Mouse (Mus musculus): Measurements from ENCODE around the gene Wdr82.

Gene Wdr82

DNA sequence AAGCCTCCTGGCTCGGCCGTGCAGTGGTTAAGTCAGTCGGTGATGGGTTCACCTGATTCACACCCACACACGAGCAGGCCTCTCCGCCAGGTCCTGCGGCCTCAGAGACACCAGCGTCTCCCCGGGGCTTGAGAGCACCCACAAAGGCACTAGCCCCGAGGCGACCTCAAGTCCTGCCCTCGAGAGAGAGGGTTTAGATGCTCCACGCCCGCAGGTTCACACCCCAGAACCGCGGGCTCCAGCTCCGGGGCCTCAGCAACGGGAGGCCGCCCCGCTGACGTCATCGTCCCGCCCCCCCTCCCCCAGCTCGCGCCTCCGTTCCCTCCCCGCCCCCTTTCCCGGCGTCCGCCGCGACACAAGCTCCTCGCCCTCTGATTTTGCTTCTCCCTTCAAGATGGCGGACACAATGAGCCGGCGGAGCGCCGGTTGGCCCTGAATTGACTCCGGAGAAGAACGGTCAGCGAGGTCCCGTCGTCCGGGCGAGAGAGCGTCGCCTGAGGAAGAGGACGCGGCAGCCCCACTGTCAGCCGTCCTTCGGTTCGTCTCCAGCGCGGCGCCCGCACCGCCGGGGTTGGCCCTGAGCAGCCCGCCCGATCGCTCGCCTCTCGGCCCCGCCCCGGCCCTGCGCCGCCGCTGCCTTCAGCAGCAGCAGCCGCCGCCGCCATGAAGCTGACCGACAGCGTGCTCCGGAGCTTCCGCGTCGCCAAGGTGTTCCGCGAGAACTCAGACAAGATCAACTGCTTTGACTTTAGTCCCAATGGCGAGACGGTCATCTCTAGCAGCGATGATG, at the start of gene Wdr82:
Gene Wdr82, plus strand, starts transcription at position 373 of the 790 bp plus-strand sequence.
- DNase-seq: peak; percentile 95

- peak; percentile 54 for DNase-seq
Measured at GRCm38 (mm10) chr9:106123599-106123998, 47.1 kb upstream of the Wdr82 start.

- no peak for DNase-seq
Measured at GRCm38 (mm10) chr9:106126786-106127251, 43.9 kb upstream of the Wdr82 start.

DNA sequence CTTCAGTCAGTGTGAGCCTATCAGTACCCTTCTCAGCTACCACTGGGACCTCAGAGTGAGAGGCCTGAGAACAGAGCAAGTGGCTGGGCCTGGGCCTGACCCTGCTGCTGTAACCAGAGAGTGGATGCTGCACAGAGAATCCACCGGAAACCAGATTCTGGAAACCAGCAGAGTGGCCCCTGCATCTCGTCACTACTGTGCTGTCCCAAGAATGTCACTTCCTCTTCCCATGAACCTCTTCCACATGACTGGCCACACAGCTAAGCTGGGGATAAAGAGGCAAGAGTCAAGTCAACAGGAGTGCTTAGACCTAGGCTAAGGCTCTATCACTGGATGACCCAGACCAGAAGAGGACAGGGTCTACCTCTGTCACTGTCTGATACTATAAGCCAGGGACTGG, 41.7 kb upstream of the Wdr82 start:
- DNase-seq: no peak

DNA sequence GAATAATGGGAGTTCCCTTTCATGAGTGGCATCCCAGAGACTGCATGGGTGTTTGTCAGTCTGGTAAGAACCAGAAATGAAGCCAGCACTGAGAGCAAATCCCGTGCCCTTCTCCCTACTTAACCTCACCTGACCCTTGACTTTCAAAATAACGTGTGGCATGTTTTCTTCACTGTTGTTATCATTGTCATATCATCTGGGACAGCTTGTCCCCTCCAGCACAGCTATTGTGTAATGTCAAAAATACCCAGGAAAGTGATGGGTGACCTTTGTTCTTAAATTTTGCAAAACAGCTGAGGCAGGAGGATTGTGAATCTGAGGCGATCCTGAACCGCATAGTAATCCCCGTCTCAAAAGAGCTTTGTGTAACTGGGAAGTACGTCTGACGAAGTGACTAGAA, 40.5 kb upstream of the Wdr82 start:
- DNase-seq: no peak

GRCm38 (mm10) chr9:106137671-106138216, 33.0 kb upstream of the Wdr82 start:
- DNase-seq: no peak

- DNase-seq: no peak
Measured at GRCm38 (mm10) chr9:106139763-106140162, 31.0 kb upstream of the Wdr82 start.

- no peak for DNase-seq
Measured at GRCm38 (mm10) chr9:106141955-106142354, 28.8 kb upstream of the Wdr82 start.

DNA sequence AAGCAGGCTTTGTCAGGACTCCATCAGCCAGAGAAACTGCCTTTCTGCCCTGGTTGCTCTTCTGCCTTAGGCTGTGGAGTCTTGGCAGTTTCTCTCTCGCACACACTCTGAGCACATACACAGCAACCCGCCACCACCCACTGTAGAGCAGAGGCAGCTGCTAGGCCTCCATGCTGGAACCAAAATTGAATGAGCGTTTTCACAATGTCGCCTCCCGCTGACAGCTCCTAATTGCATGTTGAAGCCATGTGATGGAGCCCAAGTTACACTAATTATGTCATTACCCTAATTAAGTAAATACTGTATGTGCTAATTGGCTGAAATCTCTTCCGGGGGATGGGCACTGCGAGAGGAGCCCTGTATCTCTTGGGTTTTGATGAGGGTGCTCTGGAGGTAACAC, 26.6 kb upstream of the Wdr82 start:
- no peak for DNase-seq

DNA sequence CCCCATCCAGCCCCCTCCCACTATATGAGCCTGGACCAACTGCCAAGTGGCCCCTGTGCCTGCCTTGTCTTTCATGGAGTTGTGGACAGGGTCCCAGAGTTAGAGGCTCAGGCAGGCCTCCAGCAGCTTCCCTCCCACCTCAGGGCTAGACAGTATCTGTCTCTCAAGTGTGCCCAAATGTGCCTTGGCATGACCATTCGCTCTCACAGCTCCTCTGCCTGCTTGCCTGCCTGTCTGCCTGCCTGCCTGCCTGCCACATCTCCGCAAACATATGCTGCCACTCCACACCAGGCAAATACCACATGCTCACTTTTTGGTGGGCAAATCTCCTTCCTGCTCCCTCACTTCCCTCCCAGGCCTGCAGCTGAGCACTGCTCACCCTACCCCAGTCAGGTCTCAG, 25.1 kb upstream of the Wdr82 start:
- DNase-seq: no peak

- no peak for DNase-seq
Measured at GRCm38 (mm10) chr9:106147281-106147680, 23.4 kb upstream of the Wdr82 start.

DNA sequence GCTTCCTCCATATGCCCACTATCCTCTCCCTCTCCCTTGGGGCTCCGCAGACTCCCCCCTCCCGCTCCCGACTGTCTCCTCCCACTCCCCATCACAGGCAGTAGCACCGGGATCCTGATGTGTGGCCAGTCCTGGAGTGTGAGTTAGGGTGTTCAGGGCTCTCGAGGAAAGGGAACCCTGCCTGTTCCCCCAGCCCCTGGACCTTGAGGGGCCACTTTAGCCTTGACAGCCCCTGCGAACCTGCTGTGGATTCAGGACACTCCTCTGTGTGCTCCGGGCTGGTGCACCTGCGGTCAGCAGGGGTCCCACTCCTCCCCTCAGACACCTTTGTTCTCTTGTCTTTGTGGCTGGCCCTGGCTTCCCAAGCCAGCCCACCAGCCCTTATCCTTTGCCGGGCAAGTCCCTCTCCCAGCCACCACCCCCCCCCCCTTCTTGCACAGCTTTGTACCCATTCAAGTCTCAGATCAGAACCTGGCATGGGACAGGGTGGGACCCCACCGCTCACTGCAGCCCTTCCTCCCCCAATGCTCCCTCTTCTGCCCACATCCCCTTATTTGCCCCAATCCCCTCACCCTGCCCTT, 22.8 kb upstream of the Wdr82 start:
- no peak for DNase-seq

GRCm38 (mm10) chr9:106148541-106149398, 22.0 kb upstream of the Wdr82 start:
- no peak for DNase-seq

DNA sequence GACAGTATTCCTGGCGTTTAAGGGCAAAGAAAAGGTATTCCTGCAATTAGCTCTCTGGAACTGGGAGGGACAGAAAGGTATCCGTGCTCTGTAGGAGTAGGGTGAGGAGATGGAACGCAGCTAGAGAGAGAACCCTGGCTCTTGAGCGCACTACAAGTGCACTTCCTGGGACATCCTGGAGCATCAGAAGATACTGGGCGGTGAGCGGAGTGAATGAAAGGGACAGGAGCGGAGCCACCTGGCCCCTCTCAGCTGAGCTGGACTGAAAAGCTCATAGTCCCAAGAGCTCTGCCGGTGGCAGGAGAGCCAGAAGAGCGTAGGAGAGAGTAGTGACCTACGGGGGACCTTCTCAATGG, 21.4 kb upstream of the Wdr82 start:
- DNase-seq: no peak

GRCm38 (mm10) chr9:106154106-106154505, 16.6 kb upstream of the Wdr82 start:
- no peak for DNase-seq

GRCm38 (mm10) chr9:106156419-106156818, 14.3 kb upstream of the Wdr82 start:
- peak; percentile 64 for DNase-seq

DNA sequence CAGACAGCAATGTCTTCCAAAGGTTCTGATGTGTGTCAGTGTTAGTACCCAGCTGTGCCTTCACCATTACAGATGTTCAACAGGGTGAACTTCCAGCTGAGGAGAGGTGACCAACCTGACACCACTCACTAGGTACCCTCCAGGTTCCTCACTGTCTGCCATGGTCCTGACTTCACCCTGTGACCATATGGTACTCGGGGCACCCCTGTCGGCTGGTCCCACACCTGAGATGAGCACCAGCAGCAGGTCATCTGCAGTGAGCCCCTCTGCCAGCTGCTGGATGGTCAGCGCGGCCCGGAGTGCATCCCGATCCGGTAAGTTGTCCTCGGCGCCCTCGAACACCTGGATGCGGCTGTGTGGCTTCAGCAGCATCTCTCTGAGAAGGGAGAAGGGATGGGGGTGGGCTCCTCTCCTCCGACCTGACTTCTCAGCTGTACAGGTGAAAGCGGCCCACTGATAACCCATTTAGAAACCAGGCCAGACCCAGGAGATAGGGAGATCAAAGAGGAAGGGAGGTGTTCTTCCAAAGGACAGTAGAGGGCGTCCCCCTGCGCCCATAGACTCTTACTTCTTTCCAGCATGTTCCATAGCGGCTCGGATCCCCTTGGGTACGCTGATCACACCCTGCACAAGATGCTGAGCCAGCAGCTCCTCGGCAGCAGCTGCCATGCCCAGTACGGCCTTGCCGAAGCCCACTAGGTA, 13.7 kb upstream of the Wdr82 start:
- no peak for DNase-seq

- DNase-seq: no peak
Measured at GRCm38 (mm10) chr9:106157623-106157925, 13.2 kb upstream of the Wdr82 start.

DNA sequence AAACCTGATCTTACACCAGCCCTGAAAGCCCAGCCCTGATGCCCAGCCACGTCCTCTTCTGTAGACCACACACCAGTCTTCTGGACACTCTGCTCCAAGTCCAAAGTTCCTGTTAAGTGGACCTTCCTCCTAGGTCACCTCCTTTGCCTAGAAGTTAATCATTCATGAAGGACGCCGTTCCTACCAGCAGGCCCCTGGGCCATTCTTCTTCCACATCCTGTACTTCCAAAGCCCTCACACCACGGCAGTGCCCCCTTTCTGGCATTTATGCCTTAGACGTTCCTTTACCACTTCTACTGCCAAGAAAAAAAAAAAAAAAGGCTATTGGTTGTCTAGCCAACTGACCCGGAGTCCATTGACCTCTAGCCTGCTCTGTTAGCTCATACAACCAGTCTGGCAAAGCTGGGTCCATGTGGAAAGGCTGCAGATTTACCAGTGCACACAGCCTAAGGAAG, 12.7 kb upstream of the Wdr82 start, which contains the start of gene Glyctk:
Gene Glyctk, minus strand, starts transcription at position 102 of the 455 bp plus-strand sequence.
- DNase-seq: no peak

- no peak for DNase-seq
Measured at GRCm38 (mm10) chr9:106159237-106159636, 11.5 kb upstream of the Wdr82 start.

GRCm38 (mm10) chr9:106159784-106160301, 10.9 kb upstream of the Wdr82 start:
- peak; percentile 99 for DNase-seq

- no peak for DNase-seq
Measured at GRCm38 (mm10) chr9:106160426-106160825, 10.3 kb upstream of the Wdr82 start.

Measured in lung, postnatal 36 days (tissue).